21 mouse cellular contexts compared by ENCODE assay signal in genomic region chrX:12219474-12219873, GRCm38 (mm10). TPM values are rescaled to one million over a fixed set of nuclear protein-coding genes. Genes with fewer than 3 reads are reported as not detected.
DNase-seq lines count a peak whose midpoint lies in the region; ATAC-seq lines count a peak whose summit lies in the region.
"Had no signal": no experiment of that assay in that cellular context is flagged by ENCODE, and none has a peak within 500 bp of the region (broad histone marks: within the 10 kb centered on the region; RNA-seq: fewer than 3 reads in every experiment).

No protein-coding gene starts in this region.

- H3K27ac ChIP-seq in embryonic facial prominence, embryonic 10.5 days (replicated peaks) = peak overlapping the region; percentile 44; the same call in 1 of the 2 replicates
- peak overlapping the region; percentile 81 for H3K27ac ChIP-seq in limb, embryonic 10.5 days
- H3K27ac ChIP-seq: embryonic facial prominence, embryonic 12.5 days; forebrain, embryonic 15.5 days; heart, adult 2 months; hindbrain, embryonic 13.5 days; hindbrain, postnatal 0 days; intestine, embryonic 15.5 days had no signal

- H3K4me3 ChIP-seq in embryonic facial prominence, embryonic 10.5 days = no peak overlapping the region
- H3K4me3 ChIP-seq in limb, embryonic 10.5 days = no peak overlapping the region
- H3K4me3 ChIP-seq: embryonic facial prominence, embryonic 12.5 days; forebrain, embryonic 15.5 days; heart, adult 2 months; heart, embryonic 12.5 days; hindbrain, embryonic 13.5 days; intestine, embryonic 15.5 days had no signal

- no peaks in the 10 kb centered on the region for H3K9me3 ChIP-seq in embryonic facial prominence, embryonic 10.5 days
- no peaks in the 10 kb centered on the region for H3K9me3 ChIP-seq in limb, embryonic 10.5 days (replicated peaks)
- H3K9me3 ChIP-seq: embryonic facial prominence, embryonic 12.5 days; forebrain, embryonic 15.5 days; heart, embryonic 12.5 days; hindbrain, embryonic 13.5 days; intestine, embryonic 15.5 days had no signal

- no peak for ATAC-seq in megakaryocyte progenitor cell, adult 5-6 weeks (replicated peaks; ENCODE audit: poor library complexity)
- ATAC-seq: forebrain, embryonic 15.5 days; hindbrain, postnatal 0 days; intestine, embryonic 15.5 days; Patski had no signal

- H3K4me1 ChIP-seq in embryonic facial prominence, embryonic 10.5 days = peaks cover 10% of the 10 kb centered on the region
- peaks cover 26% of the 10 kb centered on the region for H3K4me1 ChIP-seq in limb, embryonic 10.5 days
- H3K4me1 ChIP-seq: forebrain, embryonic 15.5 days; heart, embryonic 12.5 days; hindbrain, embryonic 13.5 days; intestine, embryonic 15.5 days had no signal

- no peaks in the 10 kb centered on the region for H3K36me3 ChIP-seq in embryonic facial prominence, embryonic 10.5 days (replicated peaks)
- no peaks in the 10 kb centered on the region for H3K36me3 ChIP-seq in limb, embryonic 10.5 days
- H3K36me3 ChIP-seq: embryonic facial prominence, embryonic 12.5 days; forebrain, embryonic 15.5 days; heart, embryonic 12.5 days; hindbrain, embryonic 13.5 days; intestine, embryonic 15.5 days had no signal

- WGBS in embryonic facial prominence, embryonic 10.5 days = 33% methylated on average over 8 of the region's 8 CpGs
- WGBS in limb, embryonic 10.5 days = 31% methylated on average over 8 of the region's 8 CpGs

- DNase-seq in embryo, embryonic 10.5 days (ENCODE audit: low spot score) = peak; percentile 40
- DNase-seq in embryonic facial prominence, embryonic 10.5 days (ENCODE audit: low spot score) = peak; percentile 35
- peak; percentile 45 for DNase-seq in limb, embryonic 10.5 days (ENCODE audit: low spot score)
- no peak for DNase-seq in T-cell, adult 2 months (ENCODE audit: low spot score)
- no peak for DNase-seq in right cerebral cortex, postnatal 14 days
- DNase-seq: adrenal gland, adult 2 months; adrenal gland, postnatal 25 days; cerebellum, adult 2 months; cerebellum, postnatal 10 days; gastrocnemius, postnatal 14 days; heart, adult 2 months; heart, postnatal 36 days had no signal

- peaks cover 42% of the 10 kb centered on the region for H3K27me3 ChIP-seq in embryonic facial prominence, embryonic 10.5 days (replicated peaks; ENCODE audit: low read depth, poor library complexity, severe bottlenecking)
- H3K27me3 ChIP-seq in limb, embryonic 10.5 days (ENCODE audit: low read depth, poor library complexity, severe bottlenecking) = peaks cover 61% of the 10 kb centered on the region
- H3K27me3 ChIP-seq: CH12.LX; embryonic facial prominence, embryonic 12.5 days; forebrain, embryonic 15.5 days; intestine, embryonic 15.5 days had no signal

RNA-seq across cellular contexts. Expression of gene Bcor, which starts 59.3 kb away (rescaled TPM):
- 23.7 and 26.3 TPM in 2 replicates for polyA plus RNA-seq in embryonic facial prominence, embryonic 10.5 days (2016; fragmentation: Nextera tagmentation; extraction: Ambion mirVana)
- 20.7 and 26.5 TPM in 2 replicates for polyA plus RNA-seq in limb, embryonic 10.5 days (2016; fragmentation: Nextera tagmentation; extraction: Ambion mirVana)
- total RNA-seq in megakaryocyte progenitor cell, adult 5-6 weeks (2015) = 35.3 and 42.7 TPM in 2 replicates
- total RNA-seq in megakaryocyte progenitor cell, adult 5-6 weeks (2017) = 24.7 and 29.1 TPM in 2 replicates

Comparison
In these comparisons a context has a peak if more than half of its experiments do, and no peak if none do; other contexts are left out.
1. DNase-seq: peak in embryo, embryonic 10.5 days (single experiment), embryonic facial prominence, embryonic 10.5 days (single experiment) and limb, embryonic 10.5 days (single experiment); none in T-cell, adult 2 months (single experiment) and right cerebral cortex, postnatal 14 days (single experiment).